Mouse (Mus musculus) brain, embryonic 18.5 days (tissue): ENCODE results near the gene 6430548M08Rik.

Experiments
- DNase-seq: peaks from one replicate; pipeline ENCODE4 v3.0.0-alpha.2; 2012; ENCODE audit warnings: low read depth, low spot score

Gene 6430548M08Rik

DNA sequence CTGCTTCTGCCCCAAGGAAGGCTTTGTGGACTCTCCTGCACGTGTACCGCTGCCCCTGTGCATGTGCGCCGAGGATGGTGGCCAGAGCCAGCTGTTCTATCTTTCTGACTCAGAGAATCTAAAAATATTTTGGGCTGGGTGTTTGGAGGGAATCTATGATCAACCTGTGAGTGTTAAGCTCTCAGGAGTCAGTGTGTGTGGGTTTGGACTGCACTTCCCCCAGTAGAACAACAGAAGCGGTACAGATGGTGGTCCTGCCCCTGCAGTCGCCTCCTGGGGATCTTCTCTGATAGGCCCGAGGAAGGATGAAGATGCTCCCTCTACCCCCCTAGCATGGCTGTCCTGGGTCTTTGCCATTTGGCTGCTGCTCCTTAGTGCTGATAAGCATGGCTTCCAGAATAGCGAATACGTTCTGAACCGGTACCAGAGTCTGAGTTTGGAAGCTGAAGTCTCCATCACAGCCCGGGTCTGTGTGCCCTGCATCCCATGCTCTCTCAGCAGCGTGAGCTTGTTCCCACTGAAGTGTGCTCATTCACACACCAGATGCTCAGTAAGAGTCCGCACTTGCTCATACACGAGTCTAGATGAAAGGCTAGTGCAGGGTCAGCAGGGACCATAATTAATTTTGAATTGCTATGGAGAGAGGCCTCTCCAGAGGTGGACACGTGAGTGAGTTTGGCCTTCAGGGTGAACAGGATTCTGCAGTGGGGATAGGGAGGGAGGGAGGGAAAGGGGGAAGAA lies 30.1 kb downstream of the 6430548M08Rik start:
- DNase-seq: no peak

DNA sequence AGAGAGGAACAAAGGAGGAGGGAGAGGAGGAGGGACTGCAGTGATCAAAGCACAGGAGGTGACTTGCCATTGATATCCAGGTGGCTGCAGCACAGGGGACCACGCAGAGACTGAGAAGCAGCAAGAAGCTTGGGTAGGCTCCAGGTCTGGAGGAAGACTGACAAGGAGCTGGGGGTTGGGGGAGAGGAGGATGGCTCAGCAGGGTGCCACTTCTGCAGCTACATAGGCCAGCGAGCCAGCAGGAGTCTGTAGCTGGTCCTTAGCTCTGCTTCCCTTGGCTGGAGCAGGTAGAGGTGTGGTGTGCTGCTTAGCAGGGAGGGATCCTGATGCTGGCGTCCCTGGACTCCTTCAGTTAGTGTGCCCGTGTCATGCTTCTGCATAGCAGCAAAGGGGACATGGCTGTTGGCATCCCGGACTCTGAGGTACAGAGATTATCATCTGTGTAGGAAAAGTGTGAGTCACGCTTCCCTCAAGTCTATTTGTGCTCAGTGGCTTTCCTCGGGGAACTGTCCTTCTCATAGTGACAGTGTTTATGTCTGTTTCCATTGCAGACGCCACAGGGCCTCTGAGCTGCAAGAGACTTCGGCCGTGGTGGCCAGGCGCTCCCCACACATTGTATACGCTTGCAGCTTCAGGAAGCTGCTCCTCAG lies 30.8 kb downstream of the 6430548M08Rik start:
- DNase-seq: no peak

DNA sequence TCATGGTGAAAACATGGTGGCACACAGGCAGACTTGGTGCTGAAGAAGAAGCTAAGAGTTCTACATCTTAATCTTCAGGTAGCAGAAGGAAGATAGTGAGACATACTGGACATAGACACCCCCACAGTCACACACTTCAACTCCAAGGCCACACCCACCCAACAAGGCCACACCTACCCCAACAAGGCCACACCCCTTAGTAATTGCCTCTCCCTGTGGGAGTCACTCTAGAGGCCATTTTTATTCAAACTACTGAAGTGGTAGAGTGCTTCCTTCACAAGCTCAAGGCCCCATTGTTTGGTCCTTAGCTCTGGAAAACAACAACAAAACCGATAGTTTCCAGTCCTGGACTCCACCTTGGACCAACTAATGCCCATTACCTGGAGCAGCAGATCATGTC lies 32.1 kb downstream of the 6430548M08Rik start:
- no peak for DNase-seq

DNA sequence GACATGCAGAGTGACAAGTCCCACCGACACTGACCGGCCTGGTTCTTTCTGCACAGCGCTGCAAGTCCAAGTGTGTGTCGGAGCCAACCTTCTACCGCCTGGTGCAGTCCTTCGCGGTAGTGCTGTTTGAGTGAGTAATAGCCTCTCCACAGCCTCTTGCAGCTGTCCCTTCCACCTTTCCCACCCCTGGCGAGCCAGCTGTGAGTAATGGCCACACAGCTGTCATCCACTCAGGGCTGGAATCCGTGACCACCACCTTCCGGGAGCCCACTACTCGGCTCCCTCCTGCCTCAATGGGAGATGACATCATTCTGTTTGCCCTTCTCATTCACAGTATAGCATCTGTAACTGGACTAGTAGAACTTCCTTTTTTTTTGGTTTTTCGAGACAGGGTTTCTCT lies 36.1 kb downstream of the 6430548M08Rik start:
- no peak for DNase-seq

DNA sequence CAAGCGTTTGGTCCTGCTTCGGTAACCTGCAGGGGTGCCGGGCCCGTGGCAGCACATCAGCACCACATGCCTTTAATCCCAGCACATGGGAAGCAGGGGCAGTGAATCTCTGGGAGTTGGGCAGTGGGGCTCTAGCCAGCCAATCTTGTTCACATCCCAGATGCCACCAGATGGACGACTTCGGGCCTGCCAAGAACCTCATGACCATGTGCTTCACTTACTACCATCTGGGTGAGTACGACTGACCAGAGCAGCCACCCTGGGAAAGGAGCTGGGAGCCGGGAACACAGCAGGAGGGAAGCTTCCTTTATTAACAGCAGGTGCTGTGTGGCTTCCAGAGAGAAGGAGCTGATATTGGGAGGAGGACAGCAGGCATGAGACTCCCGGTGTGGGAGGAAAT lies 37.2 kb downstream of the 6430548M08Rik start:
- DNase-seq: no peak

DNA sequence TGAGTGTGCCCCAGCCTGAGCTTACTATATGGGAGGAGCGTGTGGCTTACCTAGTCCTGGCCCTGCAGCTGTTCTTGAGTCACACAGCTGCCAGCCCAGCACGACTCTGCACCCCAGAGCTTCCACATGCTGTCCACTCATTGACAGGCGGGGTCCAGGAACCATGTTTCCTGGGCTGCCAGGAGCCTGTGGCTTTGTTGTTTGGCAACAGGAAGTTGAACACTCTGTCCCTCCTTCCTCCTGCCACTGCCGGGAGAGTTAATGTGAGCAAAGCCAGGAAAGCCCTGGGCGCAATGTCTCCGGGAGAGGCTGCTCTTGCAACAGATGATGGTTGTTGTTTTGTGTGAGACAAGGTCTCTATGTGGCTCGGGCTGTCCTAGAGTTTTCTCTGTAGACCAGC lies 38.7 kb downstream of the 6430548M08Rik start:
- no peak for DNase-seq

DNA sequence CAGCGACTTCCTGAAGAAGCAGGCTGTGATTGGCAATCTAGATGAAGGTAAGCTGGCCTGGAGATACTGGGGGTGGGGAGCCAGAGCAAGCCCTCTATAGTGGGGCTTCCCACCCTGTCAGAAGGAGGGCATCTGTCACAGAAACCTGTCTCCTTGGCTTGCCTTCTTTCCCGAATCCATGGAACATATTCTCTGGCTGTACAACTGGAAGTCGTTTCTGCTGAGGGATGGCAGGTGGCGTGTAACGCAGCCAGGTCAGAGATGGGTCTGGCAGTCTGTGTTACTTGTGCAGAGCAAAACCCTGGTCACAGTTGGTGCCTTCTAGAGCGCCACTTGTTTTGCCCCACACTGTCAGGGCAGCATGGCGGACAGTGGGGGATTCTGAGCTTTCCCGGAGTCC lies 46.4 kb downstream of the 6430548M08Rik start:
- no peak for DNase-seq

DNA sequence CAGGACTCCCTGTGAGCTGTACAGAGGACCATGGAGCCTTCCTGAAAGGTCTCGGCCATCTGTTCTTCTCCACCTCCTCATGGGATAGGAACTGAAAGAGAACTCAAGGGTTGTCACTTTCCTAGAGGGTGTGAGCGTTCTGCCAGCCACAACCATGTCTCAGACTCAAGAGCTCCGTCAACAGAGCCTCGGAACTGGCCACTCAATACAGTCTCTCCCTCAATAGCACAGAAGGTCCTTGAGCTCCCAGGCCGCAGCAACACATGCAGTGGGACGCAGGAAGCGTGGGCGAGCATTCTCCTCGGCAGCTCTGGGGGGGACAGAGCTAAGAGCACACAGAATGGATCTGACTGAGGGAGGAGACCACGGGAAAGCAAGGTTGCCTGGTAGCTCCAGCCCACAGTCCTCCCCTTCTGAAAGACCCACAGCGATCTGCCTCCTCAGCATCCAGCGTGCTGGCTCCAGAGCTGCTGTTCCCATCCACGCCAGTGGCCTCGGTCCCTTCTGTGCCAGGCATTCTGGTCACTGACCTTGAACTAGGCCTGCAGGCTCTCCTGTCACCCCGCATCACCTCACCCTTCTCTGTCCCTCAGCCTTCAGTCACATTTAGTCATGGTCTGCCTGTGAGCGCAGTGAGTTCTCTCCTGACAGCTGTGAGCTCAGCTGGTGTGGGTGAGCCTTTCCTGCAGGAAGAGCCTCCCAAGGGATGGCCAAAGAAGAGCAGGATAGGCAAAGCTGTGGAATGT lies 47.9 kb downstream of the 6430548M08Rik start:
- DNase-seq: no peak

DNA sequence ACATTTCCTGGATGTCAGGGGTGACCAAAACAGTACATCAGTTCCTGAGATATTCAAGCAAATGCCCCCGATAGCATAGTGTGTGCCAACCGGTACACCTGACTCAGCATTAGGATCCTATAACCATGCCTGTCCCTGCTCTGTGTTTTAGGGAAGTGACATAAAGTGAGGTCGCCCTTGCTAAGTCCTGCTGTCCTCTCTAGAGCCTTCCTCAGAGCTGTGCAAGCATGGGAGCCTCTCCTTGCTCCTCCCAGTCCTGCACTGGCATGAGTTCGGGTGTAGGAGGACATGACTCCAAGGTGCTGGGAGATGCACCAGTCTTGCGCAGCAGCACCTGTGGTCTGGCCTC lies 48.4 kb downstream of the 6430548M08Rik start:
- DNase-seq: no peak

DNA sequence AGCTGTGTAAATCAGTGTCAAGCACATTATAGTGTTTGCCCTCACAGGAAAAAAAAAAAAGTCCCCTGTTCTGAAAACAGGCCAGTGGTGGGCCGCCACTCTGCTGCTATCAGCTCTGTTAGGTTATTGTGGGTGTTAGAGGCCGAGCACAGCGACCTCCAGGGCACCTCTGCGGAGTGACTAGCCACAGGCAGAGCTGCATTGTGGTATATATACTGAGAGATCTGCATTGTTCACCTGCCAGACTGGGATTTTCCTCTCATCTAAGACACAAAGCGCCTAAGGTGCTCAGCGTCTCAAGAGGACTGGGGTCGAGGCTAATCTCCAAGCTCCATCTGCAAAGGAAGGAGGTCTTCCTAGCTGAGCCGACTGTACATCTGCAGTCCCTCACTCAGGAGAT lies 49.4 kb downstream of the 6430548M08Rik start:
- no peak for DNase-seq

DNA sequence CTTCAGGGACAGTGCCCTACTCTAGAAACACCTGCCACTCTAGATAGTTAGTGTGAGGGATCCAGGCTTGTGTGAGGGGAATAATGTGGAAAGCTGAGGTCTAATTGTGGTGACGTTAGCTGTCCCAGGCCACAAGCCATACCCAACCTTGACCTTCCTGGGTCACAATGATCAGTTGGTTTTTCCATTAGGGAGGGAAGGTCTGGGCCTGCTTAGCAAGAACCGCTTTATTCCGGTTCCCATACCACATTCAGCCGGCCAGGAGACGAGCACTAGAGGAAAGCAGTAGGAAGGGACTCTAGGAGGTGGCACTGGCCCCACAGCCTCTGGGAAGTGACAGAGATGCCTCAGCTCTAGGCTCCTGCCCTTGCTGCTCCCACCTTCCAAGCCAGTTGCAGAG lies 50.1 kb downstream of the 6430548M08Rik start:
- no peak for DNase-seq

DNA sequence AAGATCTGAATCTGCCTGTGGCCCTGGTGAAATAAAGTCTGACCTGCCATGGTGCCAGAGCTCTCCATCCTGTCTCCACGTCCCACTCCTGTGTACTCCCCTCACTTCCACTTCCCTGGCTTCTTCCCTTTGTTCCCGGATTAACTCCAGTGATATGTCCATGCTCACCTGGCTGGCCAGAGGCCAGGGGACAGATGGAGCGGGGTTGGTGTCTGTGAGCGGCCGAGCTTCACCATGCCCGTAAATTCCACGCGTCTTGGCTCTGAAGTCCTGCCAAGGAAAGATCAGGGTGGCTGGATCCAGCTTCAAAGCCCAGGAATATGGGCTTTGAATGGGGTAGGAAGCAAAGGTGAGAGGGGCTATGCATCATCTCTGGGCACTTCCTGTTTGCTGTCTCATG lies 53.2 kb downstream of the 6430548M08Rik start:
- DNase-seq: no peak

DNA sequence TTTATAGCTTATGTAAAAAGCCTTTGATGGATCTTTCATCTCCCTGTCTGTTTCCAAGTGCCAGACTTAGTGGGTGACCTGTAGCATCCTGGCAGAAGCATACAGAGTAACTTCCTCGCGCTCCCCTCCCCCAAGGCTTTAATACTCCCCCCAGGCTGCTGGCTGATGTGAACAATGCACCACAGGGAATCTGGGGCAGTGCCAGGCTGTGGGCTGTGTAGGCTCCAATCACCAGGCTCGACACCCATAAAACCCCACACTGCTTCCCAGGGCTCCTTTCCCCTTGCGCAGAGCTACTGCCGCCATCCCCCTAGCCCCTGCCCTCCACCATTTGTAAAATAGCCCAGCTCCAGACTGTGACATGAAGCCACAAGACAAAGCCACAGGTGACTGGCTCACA lies 53.9 kb downstream of the 6430548M08Rik start:
- no peak for DNase-seq

DNA sequence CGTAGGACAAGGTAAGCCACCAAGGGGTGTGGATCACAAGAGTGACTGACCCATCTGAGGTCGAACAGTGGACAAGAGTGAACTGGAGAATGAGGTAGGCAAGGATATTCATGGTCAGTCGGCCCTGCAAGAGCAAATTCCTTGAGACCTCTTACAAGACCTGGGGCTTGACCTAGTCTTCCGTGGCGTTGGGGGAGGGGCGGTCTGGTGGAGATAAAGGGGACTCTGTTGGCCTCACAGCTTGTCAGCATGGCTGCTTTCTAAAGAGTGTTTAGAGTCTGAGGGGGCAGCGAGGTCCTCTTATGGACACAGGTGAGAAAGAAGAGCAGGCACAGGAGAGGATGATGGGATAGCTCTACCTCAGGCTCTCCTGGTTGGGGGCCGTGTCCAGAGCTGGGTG lies 55.2 kb downstream of the 6430548M08Rik start:
- DNase-seq: no peak

DNA sequence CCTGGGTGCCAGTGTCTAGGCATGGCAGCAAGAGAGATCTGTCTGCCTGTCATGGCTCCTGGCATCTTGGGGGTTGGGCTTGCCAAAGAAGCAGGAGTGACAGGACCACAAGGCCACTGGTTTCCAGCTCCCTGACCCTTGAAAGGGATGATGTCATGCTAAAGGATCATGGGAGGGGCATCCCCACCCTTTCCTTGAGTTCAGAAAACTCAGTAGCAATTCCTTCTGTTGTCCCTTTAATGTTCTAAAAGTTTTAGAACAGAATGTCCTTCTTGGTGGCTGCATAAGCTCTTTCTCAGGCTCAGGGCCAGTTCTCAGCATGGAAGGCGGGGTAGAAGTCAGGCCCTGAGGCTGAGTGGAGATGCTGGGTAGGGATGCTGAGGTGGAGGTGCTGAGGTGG lies 59.2 kb downstream of the 6430548M08Rik start:
- no peak for DNase-seq

DNA sequence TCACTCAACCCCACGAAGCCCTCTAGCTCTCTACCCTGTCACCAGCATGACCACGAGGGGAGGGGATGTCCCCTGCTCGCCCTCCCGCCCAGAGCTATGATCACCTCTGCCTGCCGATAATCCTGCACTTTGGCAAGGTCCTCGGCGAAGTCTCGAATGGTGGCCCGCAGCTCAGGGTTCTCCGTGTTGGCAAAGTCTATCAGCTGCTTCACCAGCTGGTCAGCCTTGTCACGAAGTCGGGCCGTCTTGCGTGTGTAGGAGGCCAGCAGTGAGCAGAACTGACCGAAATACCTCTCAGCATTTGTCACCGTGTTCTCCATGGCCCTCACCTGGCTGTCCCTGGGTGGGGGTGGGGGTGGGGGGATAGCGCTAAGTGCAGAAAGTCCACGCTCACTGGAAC lies 60.7 kb downstream of the 6430548M08Rik start:
- DNase-seq: no peak

DNA sequence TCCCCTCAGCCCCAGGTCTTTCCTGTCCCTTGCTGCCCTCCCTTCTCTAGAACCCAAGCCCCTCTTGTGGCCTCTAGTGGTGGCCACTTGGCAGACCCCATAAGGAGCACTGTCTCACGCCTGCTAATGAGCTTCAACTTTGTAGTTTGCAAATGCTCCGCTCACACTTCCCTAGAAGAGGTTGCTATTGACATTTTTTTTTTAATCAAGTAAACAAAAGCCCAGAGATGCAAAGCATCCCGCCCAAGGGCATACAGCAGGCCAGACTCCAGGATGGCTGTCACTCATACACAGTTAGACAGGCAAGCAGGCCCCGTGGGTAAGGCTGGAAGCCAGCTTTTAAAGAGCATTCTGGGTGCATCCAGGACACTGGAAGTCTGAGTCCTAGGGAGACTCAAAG lies 62.7 kb downstream of the 6430548M08Rik start:
- DNase-seq: no peak

DNA sequence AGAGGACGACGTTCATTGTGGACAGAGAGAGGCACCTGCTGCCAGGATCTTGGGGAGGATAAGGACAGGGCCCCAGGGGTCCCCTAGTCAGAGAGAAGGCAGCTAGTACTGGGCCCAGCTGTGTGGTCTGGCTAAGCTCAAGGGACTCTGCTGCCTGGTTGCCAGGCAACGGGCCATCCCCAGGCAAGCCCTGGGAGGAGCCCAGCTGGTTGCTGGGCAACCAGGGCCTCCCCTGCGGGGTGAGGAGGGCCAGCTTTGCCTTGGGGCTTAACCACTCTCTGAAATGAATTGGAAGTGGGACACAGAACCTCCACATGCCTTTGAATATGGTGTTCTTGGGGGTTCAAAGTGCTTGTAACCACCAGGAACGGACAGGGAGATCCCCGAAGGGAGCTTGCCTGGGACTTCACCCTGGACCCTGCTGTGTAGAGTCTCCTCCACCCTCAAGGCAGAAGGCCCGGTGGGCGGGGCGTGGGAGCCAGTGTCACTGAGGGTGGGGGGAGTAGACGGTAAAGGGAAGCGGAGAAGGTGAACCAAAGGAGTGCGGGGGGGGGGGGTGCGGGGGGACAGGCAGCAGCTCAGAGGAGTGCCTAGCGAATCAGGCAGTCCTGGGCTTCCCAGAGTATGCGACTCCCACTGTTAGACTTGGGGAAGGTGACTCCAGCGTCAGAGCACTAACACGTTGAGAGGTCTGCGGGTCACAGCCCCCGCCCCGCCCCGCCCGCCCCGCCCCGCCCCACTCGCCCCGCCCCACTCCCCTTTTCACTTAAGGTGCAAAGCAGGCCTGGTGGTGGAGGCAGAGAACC lies 63.6 kb downstream of the 6430548M08Rik start, which contains the start of gene Fam92b:
TSS of gene Fam92b (minus strand) at position 149 of the 806 bp plus-strand sequence.
- peak; percentile 67 for DNase-seq

DNA sequence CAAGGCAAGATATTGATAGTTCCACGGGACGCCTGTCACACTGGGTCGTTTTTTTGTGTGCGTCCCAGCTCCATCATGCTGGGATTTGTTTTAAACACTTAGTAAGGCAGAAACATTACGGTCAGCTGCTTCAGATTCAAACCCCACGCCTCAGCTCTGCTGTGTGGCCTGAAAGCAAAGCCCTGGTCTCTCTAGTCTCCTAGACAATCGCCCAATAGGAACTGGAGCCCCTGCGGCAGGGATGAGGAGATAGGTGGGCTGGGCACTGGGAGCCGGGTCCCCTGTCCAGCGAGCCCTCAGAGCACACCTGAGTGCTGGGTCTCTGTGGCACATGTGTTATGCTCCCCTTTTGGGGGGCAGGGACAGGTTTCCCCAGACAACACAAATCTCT lies 64.2 kb downstream of the 6430548M08Rik start:
- no peak for DNase-seq

DNA sequence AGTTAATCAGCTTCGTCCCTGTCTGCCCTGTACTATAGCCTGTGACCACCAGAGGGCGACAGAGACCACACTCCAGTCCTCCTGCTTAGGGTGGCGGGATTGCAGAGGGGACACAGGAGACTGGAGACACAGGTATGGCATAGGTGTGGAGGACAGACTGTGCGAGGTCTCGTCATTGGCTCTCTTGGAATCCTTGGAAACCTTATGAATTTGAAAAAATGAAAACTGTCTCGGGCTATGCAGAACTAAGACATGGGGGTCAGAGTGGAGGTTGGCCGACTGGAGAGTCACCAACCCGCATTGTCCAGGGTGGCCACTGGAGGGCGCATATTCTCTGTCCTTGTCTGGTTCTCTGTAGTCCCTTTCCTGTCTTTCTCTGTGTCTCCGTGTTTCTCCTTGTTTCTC lies 65.1 kb downstream of the 6430548M08Rik start:
- DNase-seq: peak; percentile 81

DNA sequence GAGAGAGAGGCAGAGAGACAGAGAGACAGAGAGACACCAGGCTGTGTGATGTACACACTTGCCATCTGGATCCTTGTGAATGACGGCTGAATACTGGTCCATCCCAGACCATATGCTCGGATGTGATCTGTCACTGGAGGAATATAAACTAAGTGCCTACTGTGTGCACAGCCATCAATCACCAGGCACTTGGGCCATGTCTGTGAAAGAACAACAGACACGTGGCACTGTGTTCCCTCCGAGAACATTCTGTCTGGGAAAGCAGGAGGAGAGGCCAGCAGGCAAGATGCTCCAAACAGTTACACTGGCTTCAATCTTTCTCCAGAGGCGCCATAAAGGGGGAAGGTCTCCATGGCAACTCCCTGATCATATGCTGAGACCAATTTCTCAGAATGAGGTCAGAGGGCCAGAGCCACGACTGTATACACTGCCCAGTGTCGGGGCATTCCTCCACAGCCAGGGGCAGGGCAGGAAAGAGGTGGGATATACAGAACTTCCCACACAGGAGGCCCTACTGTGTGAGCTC lies 66.6 kb downstream of the 6430548M08Rik start:
- DNase-seq: no peak

DNA sequence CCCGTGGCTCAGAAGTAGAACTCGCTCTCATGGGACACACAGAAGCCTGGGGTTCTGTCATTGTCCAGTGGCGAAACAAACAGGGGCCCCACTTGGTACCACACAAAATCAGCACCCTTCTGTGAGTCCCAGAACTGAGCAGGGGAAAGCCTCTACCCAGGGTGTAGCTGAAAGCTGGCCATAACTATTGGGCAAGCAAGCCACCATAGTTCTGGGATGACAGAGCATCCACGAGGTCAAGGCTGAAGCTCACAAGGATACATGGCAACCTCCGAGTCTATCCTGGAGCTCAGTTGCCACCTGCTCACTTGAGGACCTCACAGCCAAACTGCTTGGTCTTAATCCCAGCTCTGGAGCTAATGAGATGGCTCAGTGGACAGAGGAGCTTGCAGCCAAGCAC lies 67.3 kb downstream of the 6430548M08Rik start:
- no peak for DNase-seq
